Mouse (Mus musculus) ES-Bruce4 (cell line): ENCODE measurements around the gene Zfp212. TPM values are rescaled to one million over a fixed set of nuclear protein-coding genes. Genes with fewer than 3 reads are reported as not detected.

Source experiments
- H3K27ac ChIP-seq: 2 replicates; pipeline ENCODE4 v1.5.1; 2012; ENCODE audit warnings: low read length, inconsistent platforms; ENCODE audit not compliant: insufficient read depth
- H3K27me3 ChIP-seq: 2 replicates; pipeline ENCODE4 v1.6.1; 2012; ENCODE audit warnings: mild to moderate bottlenecking, low read length, inconsistent platforms; ENCODE audit not compliant: control insufficient read depth, poor library complexity, insufficient read depth, severe bottlenecking
- H3K36me3 ChIP-seq: 2 replicates; pipeline ENCODE4 v1.6.1; 2012; ENCODE audit warnings: inconsistent platforms, mild to moderate bottlenecking, low read length, moderate library complexity; ENCODE audit not compliant: control insufficient read depth, poor library complexity, insufficient read depth, severe bottlenecking
- H3K4me1 ChIP-seq: one replicate; pipeline ENCODE4 v1.8.1; 2011; ENCODE audit warnings: low read length; ENCODE audit not compliant: control insufficient read depth, insufficient read depth
- H3K4me3 ChIP-seq: 2 replicates; pipeline ENCODE4 v1.5.1; 2011; ENCODE audit warnings: low read depth, mild to moderate bottlenecking, low read length
- H3K9ac ChIP-seq: 2 replicates; pipeline ENCODE4 v1.6.1; 2012; ENCODE audit warnings: low read depth, mild to moderate bottlenecking, inconsistent platforms; ENCODE audit not compliant: poor library complexity, severe bottlenecking
- H3K9me3 ChIP-seq: replicated peaks from 2 replicates; pipeline ENCODE4 v1.6.1; 2012; ENCODE audit warnings: mild to moderate bottlenecking, low read length, inconsistent platforms; ENCODE audit not compliant: control insufficient read depth, poor library complexity, insufficient read depth, severe bottlenecking
- CTCF ChIP-seq: IDR thresholded peaks from one replicate; pipeline ENCODE4 v1.8.1; 2011; ENCODE audit warnings: low read depth, low read length
- EP300 ChIP-seq: IDR thresholded peaks from 2 replicates; pipeline ENCODE4 v1.6.1; 2011; ENCODE audit warnings: low read depth, low read length; ENCODE audit not compliant: insufficient read depth
- POLR2A ChIP-seq: IDR thresholded peaks from one replicate; pipeline ENCODE4 v1.8.1; 2011; ENCODE audit warnings: low read length; ENCODE audit not compliant: insufficient read depth
- polyA plus RNA-seq: library from polyadenylated mRNA; stranded (reverse); fragments of >200 nt; gene quantifications from 2 replicates; pipeline ENCODE4 v1.2.4, GENCODE M21; 2011; ENCODE audit warnings: low read depth; ENCODE audit not compliant: missing spikeins, insufficient read depth, insufficient read length

Zfp212 gene
- polyA plus RNA-seq: 8.8 and 9.5 TPM in 2 replicates

DNA sequence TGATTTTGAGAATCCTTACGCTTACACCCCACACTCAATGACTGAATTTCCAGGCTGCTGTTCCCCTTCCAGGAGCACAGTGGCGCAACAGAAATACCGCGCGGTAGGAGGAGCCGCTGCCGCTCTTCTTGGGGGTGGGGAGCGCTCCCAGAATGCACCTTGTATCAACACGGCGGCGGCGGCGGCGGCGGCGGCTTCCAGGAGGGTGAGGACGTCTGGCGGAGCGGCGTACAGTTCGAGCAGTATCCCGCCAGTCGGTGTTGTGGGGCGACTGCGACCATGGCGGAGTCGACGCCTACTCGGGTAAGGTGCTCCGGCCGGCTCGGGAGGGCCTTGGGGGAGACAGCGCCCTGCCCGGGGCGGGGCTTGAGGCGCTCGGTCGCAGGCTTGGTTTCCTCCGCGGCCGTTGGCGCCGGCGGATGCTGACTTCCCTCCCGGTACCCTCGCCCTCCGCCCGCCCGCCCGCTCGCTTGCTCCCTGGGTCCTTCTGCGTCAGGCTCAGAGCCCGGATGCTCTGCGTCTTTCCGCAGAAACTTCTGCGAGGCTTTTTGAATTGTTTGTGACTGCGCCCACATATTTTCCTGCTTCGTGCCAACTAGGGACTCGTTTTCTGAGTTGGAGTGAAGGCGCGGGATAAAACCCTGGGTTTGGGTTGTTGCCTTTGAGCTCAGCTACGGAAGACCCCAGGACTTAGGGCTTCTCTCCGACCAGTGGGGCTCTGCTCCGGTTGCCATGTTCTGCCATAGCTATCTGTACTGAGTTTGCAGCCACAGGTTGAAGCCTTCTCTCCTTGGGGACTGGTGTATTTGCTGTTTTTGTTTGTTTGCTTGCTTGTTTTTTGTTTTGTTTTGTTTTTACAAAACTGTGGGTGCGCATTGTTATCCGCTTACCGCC, at the start of gene Zfp212:
Gene Zfp212 (plus strand): TSS at position 30 of the 894 bp plus-strand sequence.
- Histone ChIP-seq H3K27me3 (no peaks in the 10 kb centered on the region), H3K9ac (peak within 1 kb of the TSS; percentile 78), H3K4me3 (peak within 1 kb of the TSS; percentile 96), H3K36me3 (no peaks in the 10 kb centered on the region), H3K4me1 (no peaks in the 10 kb centered on the region), H3K27ac (peak within 1 kb of the TSS; percentile 77), H3K9me3 (no peaks in the 10 kb centered on the region)
- TF ChIP-seq EP300: no peak
- TF ChIP-seq CTCF: peak; percentile 29
- no peak for TF ChIP-seq POLR2A

GRCm38 (mm10) chr6:47872266-47872665, 48.0 kb upstream of the Zfp212 start:
- no peaks in the 10 kb centered on the region for H3K9me3 ChIP-seq
- H3K27ac ChIP-seq: no peak overlapping the region
- TF ChIP-seq POLR2A (no peak), CTCF (no peak), EP300 (no peak)
- no peak overlapping the region for H3K9ac ChIP-seq
- H3K36me3 ChIP-seq: no peaks in the 10 kb centered on the region
- H3K27me3 ChIP-seq: no peaks in the 10 kb centered on the region
- H3K4me3 ChIP-seq: no peak overlapping the region
- no peaks in the 10 kb centered on the region for H3K4me1 ChIP-seq

DNA sequence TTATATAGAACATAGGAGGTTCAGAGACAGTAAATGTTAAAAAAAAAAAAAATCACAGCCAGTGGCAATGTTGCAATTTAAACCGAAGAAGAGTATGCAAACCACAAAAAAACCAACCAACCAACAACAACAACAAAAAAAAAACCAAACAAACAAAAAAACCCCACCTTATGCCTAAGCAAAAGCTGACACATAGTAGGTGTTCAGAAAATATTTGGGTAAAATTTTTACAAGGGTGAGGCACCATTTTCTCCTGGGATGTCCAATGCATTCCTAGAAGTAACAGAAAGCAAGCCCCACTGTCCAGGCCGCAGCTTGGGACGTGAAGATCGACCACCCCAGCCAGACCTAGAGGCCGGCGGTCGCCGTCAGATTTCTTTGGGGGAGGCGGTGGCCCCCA, 43.2 kb upstream of the Zfp212 start, which contains the start of gene Zfp282:
Gene Zfp282 (plus strand): TSS at position 147 of the 400 bp plus-strand sequence.
- Histone ChIP-seq H3K9ac (peak within 1 kb of the TSS; percentile 86), H3K4me1 (no peaks in the 10 kb centered on the region), H3K27ac (peak within 1 kb of the TSS; percentile 46; the same call in 1 of the 2 replicates), H3K4me3 (peak within 1 kb of the TSS; percentile 83), H3K36me3 (no peaks in the 10 kb centered on the region), H3K27me3 (no peaks in the 10 kb centered on the region), H3K9me3 (no peaks in the 10 kb centered on the region)
- TF ChIP-seq POLR2A (no peak), CTCF (no peak), EP300 (no peak)

GRCm38 (mm10) chr6:47877461-47878132, 42.7 kb upstream of the Zfp212 start:
- TF ChIP-seq POLR2A (no peak), EP300 (no peak), CTCF (peak; percentile 48)
- no peaks in the 10 kb centered on the region for H3K4me1 ChIP-seq
- peak overlapping the region; percentile 83 for H3K4me3 ChIP-seq
- H3K27ac ChIP-seq: peak overlapping the region; percentile 46; the same call in 1 of the 2 replicates
- peak overlapping the region; percentile 86 for H3K9ac ChIP-seq
- no peaks in the 10 kb centered on the region for H3K27me3 ChIP-seq
- H3K9me3 ChIP-seq: no peaks in the 10 kb centered on the region
- no peaks in the 10 kb centered on the region for H3K36me3 ChIP-seq

GRCm38 (mm10) chr6:47878133-47878514, 42.2 kb upstream of the Zfp212 start:
- Histone ChIP-seq H3K36me3 (no peaks in the 10 kb centered on the region), H3K9ac (peak overlapping the region; percentile 86), H3K4me1 (no peaks in the 10 kb centered on the region), H3K27ac (no peak overlapping the region), H3K27me3 (no peaks in the 10 kb centered on the region), H3K9me3 (no peaks in the 10 kb centered on the region), H3K4me3 (peak overlapping the region; percentile 83)
- TF ChIP-seq CTCF: no peak

- no peaks in the 10 kb centered on the region for H3K9me3 ChIP-seq
- no peak overlapping the region for H3K4me3 ChIP-seq
- H3K36me3 ChIP-seq: no peaks in the 10 kb centered on the region
- H3K9ac ChIP-seq: peak overlapping the region; percentile 86
- no peak overlapping the region for H3K27ac ChIP-seq
- H3K4me1 ChIP-seq: no peaks in the 10 kb centered on the region
- no peak for TF ChIP-seq EP300
- no peak for TF ChIP-seq CTCF
- no peak for TF ChIP-seq POLR2A
- H3K27me3 ChIP-seq: no peaks in the 10 kb centered on the region
Measured at GRCm38 (mm10) chr6:47878593-47878992, 41.7 kb upstream of the Zfp212 start.
